Mouse (Mus musculus): Measurements from ENCODE around the gene Fam57b.

The Fam57b gene

DNA sequence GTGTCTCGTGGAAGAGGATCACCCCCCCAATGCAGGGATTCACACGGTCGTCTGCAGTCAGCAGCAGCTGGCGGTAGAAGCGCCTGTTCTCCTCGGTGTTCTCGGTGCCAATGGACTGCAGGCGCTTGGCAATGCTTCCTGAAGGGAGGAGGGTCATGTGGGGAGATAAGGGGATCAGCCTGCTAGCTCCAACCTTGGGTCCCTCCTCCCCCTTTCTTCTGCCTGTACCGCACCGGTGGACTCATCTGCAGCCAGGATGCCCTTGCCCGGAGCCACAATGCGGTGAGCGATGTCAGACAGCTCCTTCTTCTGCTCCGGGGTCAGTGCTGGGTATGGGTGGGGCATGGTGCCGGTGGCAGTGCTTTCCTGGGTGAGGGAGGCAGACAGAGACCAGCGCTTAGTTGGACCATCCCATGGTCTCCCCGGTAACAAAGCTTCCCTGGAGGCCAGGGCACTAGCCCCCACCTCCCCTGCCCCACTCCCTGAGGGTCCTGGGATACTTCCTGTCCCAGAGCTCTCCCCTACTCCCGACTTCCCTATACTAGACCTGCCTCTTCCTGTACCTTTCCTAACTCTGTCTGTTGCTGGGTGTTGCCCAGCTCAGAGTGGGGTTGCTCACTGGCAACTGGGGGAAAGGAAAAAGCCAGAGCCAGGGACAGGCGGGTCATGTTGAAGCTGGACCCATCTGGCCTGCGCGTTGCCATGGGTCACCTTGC is at the start of gene Fam57b:
Gene Fam57b (plus strand): TSS at position 258 of the 716 bp plus-strand sequence.
- DNase-seq (ENCODE audit: extremely low spot score, low read depth, low spot score), result no peak

DNA sequence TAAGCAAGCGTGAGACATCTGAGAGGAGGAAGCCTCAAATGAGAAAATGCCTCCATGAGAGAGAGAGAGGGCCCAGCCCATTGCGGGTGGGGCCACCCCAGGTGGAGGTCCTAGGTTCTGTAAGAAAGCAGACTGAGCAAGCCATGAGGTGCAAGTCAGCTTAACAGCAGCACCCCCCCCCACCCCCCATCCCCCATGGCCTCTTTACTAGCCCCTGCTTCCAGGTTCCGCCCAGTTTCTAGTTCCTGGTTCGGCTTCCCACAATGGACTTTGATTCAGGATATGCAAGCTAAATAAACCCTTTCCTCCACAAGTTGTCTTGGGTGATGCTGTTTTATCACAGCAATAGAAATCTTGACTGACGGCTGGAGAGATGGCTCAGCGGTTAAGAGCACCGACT is 48.6 kb upstream of the Fam57b start:
- no peak for DNase-seq (ENCODE audit: extremely low spot score, low read depth, low spot score)

GRCm38 (mm10) chr7:126749582-126750343 is 47.7 kb upstream of the Fam57b start:
- DNase-seq (ENCODE audit: extremely low spot score, low read depth, low spot score), result no peak

GRCm38 (mm10) chr7:126754866-126755265 is 42.6 kb upstream of the Fam57b start:
- DNase-seq (ENCODE audit: extremely low spot score, low read depth, low spot score), result peak; percentile 94

DNA sequence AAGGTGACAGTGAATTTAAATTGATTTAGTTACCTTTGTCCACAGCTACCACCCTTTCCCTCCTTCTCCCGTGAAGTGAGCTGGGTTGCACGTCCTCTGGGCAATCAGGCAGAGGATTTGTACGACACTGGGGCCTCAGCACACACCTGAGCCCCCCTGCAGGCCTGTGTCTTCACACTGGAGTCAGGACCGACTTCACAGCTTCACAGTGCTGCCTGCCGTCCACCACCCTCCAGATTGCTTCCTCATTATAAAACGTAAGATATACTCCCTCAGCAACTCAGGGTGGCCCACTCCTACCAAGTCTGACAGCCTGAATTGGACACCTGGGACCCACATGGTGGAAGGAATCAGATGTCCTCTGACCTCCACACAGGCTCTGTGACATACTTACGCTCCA is 38.9 kb upstream of the Fam57b start:
- DNase-seq (ENCODE audit: extremely low spot score, low read depth, low spot score), result no peak

GRCm38 (mm10) chr7:126759050-126759671 is 38.3 kb upstream of the Fam57b start, which contains the start of gene Mapk3:
Gene Mapk3 (plus strand): TSS chr7:126759601.
- DNase-seq (ENCODE audit: extremely low spot score, low read depth, low spot score), result peak; percentile 70

DNA sequence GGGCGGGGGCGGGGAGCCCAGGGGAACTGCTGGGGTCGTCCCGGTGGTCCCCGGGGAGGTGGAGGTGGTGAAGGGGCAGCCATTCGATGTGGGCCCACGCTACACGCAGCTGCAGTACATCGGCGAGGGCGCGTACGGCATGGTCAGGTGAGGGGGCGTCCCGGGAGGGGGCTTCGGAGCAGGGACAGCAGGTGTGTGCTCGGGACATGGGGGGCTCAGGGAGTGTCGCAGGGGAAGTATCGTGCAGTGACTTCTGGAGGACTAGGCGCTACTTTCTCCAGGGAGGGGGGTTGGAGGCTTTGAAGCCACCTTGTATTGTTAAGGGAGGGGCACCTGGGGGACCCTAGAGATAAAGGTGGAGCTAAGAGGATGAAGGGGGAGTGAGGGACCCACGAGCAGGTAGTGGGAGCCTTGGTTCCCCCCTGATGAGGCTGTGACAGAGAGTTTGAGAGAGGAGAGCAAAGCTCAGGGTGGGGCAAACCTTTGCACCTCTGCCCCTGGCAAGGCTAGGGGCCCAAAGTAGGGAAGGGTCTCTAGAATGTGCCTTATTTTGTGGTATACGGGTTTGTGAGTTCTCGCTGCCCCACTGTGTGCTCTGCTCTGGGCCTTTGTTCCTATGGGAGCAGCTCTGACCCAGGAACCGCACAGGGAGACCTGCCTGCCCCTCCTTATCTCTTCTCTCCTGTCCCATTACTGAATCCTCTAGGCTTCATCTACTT is 37.6 kb upstream of the Fam57b start:
- DNase-seq (ENCODE audit: extremely low spot score, low read depth, low spot score), result no peak

DNA sequence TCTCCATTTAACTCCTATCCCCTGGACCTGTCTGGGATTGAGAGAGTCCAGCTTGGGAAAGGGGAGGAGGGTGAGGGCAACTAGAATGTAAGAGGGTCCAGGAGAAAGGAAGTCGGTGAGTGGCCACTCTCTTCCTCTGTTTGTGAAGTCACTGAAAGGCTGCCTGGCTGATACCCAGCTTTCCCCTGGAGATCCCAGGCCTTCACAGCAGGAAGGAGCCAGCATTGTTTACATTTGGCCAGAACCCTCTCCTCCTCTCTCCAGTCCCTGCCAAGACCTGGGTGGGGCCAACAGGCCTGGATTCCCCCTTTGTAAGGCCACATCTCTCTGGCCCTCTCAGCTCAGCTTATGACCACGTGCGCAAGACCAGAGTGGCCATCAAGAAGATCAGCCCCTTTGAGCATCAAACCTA is 37.1 kb upstream of the Fam57b start:
- no peak for DNase-seq (ENCODE audit: extremely low spot score, low read depth, low spot score)

DNA sequence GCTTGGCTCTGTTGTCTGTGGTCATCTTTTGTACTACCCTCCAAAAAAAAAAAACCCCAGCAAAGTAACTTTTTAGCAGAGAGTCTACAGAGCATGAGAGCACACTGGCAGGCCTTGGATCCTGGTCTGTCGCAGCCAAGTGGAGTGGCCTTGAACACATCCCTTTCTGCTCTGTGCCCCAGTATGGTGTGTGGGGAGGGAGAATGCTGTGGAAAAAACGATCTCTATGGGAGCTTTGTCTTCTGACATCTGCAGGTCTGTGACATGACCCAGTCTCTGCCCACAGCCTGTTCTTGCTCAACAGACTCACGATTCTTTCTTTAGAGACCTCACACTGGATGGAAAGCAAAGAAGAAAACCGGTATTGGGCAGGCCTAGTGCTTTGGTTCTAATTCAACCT is 36.5 kb upstream of the Fam57b start:
- DNase-seq (ENCODE audit: extremely low spot score, low read depth, low spot score), result no peak

- DNase-seq (ENCODE audit: extremely low spot score, low read depth, low spot score), result no peak
Observed at GRCm38 (mm10) chr7:126761529-126762067, 35.9 kb upstream of the Fam57b start.

DNA sequence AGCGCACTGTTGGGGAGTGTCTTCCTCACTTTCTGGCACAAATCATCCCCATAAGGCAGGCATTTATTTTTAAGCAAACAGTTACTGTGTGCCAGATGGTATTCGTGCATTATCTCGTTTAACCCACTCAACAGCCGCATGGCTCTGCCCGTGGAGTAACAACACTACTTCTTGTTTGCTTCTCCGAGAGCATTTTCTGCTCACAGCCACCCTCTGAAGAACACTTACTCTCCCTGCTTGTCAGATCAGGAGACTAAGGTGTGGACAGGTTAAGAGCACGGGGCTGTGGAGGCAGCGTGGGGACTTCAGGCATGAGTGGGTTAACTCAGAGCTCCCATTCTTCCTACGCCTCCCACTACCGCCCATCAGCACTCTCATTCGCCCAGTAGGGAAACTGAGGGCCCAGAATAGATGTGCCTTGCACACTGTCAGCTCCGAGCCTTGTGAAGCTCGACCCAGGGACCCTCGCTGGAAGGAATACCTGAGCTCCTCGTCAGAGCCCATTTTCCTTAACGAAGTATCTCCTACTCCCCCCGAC is 34.9 kb upstream of the Fam57b start:
- DNase-seq (ENCODE audit: extremely low spot score, low read depth, low spot score), result no peak

DNA sequence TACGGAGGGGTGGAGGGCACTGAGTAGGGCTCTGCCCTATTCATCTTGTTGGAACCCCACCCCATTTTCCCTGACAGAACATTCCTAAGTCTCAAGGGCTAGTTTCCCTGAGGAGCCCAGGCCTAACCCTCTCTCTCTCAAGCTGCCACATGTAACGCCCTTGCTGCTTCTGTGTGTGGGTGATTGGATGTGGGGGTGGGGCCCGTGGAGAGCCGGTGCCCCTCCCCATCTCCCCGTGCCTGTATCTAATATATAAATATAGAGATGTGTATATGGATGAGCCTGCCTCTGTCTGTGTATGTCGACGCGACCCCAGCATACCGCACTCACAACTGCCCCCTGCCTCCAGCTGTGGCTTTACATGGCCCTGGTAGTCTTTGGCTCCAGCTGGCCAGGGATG is 31.9 kb upstream of the Fam57b start:
- no peak for DNase-seq (ENCODE audit: extremely low spot score, low read depth, low spot score)

DNA sequence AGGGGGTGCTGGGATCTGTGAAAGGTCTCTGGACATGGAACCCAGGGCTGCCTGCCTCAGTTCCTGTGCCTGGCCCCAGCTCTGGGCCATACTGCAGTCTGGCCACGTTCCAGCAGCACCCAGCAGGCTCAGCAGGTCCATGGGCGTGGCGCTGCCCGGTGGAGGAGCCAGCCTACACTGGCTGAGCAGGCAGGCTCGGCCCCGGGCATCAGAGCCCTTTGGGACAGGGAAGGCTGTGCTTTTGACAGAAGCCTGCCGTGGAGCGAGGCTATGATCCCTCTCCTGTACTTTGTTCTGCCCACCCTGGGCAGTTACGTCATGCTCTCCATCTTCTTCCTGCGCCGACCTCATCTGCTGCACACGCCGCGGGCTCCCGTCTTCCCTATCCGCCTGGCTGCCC is 31.3 kb upstream of the Fam57b start, which contains the start of gene Gdpd3:
Gene Gdpd3 (plus strand): TSS at position 134 of the 400 bp plus-strand sequence.
- DNase-seq (ENCODE audit: extremely low spot score, low read depth, low spot score), result no peak

DNA sequence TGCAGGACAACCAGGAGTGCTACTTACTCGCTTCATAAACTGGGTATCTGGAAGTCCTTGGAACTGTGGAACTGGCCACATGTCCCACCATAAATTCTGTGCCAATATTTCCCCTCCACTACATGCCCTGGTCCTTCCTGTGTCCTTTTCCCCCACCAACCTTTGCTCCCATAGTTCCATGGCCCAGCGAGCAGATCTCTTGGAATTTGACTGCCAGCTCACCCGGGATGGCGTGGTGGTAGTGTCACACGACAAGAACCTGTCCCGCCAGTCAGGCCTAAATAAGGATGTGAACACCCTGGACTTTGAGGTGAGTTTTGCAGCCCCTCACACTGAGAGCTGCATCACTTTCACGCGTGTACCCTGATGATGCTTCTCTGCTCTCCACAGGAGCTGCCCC is 30.5 kb upstream of the Fam57b start:
- DNase-seq (ENCODE audit: extremely low spot score, low read depth, low spot score), result no peak

DNA sequence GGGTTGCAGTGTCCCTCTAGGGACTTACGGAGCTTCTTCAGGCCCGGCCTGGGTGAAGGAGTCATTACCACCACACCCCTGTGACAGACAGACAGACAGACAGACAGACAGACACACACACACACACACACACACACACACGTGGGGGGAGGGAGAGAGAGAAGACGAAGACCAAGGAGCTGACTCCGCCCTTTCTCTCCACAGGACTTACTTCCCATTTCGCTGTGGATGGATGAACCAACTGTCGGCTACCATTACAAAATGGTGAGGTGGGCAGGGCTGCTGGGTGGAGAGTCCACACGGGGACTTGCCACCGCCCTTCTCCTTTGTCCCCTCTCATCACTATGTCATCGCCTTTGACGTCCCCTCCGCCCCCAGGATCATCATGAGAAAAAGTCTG is 26.7 kb upstream of the Fam57b start:
- DNase-seq (ENCODE audit: extremely low spot score, low read depth, low spot score), result no peak

GRCm38 (mm10) chr7:126773351-126773750 is 24.1 kb upstream of the Fam57b start:
- DNase-seq (ENCODE audit: extremely low spot score, low read depth, low spot score), result no peak

- no peak for DNase-seq (ENCODE audit: extremely low spot score, low read depth, low spot score)
Observed at GRCm38 (mm10) chr7:126774463-126774862, 23.0 kb upstream of the Fam57b start.

- DNase-seq (ENCODE audit: extremely low spot score, low read depth, low spot score), result no peak
Observed at GRCm38 (mm10) chr7:126775185-126775977, 22.1 kb upstream of the Fam57b start.

- DNase-seq (ENCODE audit: extremely low spot score, low read depth, low spot score), result no peak
Observed at GRCm38 (mm10) chr7:126775978-126776234, 21.6 kb upstream of the Fam57b start.

DNA sequence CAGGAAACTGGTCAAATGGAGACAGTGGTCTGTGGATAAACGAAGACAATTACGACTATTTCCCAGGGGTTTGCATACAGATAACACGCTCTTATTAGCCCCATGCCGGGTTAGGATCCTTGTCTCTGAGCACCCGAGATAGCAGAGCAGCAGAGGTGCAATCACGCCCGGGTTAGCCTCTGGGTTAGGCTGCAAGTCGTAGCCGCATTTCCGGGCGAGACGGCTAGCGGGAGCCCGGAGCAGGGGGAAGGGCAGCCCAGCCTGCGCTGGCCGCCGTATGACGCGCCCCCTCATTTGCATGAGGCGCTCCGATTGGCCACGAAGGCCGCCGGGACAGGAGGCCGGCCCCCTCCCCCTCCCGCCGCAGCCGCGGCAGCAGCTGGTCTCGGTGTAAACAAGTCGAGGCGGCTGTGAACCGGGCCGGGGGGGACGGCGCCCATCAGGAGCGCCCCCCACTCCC is 20.8 kb upstream of the Fam57b start, which contains the start of gene Ypel3:
Gene Ypel3 (plus strand): TSS at position 358 of the 460 bp plus-strand sequence.
- no peak for DNase-seq (ENCODE audit: extremely low spot score, low read depth, low spot score)

Data from hindlimb bud, embryonic 11.5 days (tissue).